Mouse (Mus musculus) large intestine, adult 2 months (tissue): ENCODE measurements around the gene Cd3e. TPM values are rescaled to one million over a fixed set of nuclear protein-coding genes. Genes with fewer than 3 reads are reported as not detected.
"Not testable (repeated sequence)": the region's sequence is repeated elsewhere in the genome, so short reads cannot be mapped to it uniquely, and the experiment has no call there.

ENCODE experiments used
- DNase-seq: peaks from one replicate; pipeline ENCODE4 v3.0.0-alpha.2; 2012; ENCODE audit warnings: low read depth, low spot score
- WGBS: fragments of 180-500 bp; shearing (Covaris S2); methylation state at CpG from one replicate; pipeline ENCODE4 v1.1.7; 2018; 5-methylcytosine and 5-hydroxymethylcytosine counted together
- polyA plus RNA-seq: library from polyadenylated mRNA; depleted of rRNA; stranded (reverse); fragments of >200 nt; gene quantifications from 2 replicates; pipeline ENCODE4 v1.2.3, GENCODE M21; 2012; rRNA removed

The Cd3e gene
- polyA plus RNA-seq, 1 experiment: 11.1 TPM

DNA sequence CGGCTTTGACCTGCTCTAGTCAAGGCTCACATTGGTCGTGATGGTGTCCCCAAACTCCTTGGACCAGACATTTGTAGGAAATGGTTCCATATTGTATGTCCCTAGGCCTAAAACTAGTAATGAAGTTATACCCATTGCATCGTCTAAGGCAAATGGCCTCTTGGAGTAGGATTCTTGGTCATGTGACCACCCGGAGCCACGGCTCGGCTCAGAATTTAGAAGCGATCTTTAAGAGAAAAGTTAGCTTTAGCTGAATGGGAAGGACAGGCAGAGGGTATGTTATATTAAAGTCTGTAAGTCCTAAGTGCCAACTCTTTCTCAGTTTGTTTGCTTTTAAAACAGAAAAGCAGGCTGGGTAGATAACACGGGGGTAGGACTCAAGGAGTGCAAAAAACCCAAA, 27.3 kb downstream of the Cd3e start:
- no peak for DNase-seq
- WGBS: 82% methylated on average over 8 of the region's 8 CpGs

DNA sequence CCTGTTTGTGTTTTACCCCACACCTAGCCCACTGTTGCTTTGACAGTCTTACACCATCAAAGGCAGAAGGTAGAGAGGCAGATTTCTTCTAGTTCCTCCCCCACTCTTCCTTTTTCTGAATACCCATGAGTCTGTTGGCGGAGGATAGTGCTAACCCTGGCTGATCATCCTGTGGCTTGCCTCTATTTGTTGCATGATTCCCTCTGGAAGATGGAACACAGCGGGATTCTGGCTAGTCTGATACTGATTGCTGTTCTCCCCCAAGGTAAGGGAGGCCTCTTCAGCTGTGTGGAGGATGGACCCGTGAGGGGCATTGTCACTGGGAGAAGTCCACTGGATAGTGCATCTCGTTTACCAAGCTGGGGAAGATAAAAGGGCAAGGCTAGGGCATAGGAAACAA, 27.8 kb downstream of the Cd3e start, which contains the start of gene Cd3d:
Cd3d (plus strand) TSS at position 111 of the 400 bp plus-strand sequence.
- DNase-seq: no peak
- 76% methylated on average over 4 of the region's 4 CpGs for WGBS

DNA sequence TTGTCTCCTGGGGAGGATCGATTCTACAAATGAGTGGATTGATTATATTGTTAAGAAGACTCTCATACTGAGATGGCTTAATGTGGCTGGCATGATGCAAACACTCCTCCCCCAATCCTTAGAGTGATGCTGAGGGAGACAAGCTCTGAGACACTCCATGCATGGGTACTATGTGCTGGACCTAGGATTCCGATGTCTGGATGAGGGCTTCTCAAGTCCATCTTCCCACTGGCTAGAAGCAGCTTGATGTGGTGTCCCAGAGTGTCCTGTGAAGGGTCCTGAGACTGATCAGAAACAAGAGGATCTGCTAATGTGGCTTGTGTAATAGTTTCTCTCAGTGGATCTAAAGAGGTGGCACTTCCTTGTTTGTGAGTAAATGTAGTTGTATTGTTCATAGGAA, 28.3 kb downstream of the Cd3e start:
- DNase-seq: no peak
- WGBS: 92% methylated on average over 2 of the region's 2 CpGs

DNA sequence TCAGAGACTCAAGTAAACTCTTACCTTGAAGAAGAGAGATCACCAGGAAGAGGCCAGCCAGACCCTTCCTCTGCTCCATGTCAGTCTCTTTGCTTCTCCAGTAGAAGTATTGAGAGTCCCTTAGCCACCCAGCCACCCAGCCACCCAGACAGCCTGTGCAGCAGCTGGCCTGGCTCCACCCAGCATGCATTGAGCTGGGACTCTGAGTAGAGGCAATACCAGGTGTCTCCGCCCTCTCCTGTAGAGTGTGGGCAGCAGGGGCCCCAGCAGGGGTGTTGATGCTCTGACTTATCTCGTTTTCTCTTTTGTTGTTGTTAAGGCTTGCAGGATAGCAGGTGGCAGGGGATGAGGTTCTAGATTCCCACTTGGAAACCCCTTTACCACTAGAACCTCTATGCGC, 29.2 kb downstream of the Cd3e start, which contains the start of gene Cd3g:
Cd3g (minus strand) TSS at position 190 of the 400 bp plus-strand sequence.
- WGBS: 49% methylated on average over 3 of the region's 3 CpGs
- DNase-seq: no peak

DNA sequence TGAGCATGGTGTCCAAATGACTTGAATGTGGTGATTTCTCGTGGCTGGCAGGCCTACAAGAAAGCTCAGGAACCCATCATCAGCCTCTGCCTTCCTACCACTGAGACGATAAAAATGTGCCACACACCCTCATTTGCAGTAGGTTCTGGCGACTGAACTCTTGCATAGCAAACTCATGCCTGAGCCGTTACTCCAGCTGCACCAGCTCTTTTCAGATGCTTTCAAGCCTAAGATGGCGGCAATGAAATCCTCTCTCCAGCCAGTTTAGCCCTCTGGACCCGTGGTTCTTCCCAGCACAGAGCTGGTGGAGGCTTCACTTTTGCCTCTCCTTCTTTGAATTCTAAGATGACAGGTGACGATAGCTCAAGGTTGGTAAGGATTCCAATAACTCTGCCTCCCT, 29.6 kb downstream of the Cd3e start:
- no peak for DNase-seq
- WGBS: 69% methylated on average over 7 of the region's 7 CpGs

DNA sequence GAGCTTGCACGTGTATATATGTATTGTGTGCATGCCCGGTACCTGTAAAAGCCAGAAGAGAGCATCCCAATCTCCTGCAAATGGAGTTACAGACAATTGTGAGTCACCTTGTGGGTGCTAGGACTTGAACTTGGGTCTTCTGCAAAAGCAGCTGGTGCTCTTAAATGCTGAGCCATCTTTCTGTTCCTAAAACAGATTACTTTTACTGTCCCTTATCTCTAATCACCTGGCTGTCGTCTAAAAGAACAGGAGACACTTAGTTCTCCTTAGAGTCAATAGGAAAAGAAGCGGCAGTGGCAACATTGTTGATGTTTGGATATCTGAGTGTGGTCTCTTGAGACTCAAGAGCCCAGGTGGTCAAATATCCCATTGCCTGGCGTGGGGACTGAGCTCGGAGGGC, 31.6 kb downstream of the Cd3e start:
- DNase-seq: no peak
- 60% methylated on average over 6 of the region's 6 CpGs for WGBS

DNA sequence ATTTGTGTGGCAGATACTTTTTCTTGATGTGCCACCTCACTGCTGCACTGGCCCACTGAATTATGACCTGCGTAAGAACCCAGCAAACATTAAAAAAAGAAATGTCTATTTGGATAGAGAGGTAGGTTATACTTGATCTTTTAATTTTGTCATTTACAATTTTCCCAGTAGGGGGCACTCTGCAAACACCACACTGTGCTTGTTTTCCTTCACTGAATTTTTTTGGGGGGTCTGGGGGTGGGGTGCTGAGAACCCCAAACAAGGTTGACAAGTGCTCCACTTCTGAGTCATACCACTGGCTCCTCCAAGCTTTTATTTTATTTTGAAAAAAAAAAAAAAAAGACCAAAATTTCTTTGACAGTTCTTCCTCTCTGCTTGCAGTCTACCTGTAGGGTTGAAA, 40.0 kb downstream of the Cd3e start:
- no peak for DNase-seq
- 34% methylated on average over 1 of the region's 1 CpGs for WGBS

DNA sequence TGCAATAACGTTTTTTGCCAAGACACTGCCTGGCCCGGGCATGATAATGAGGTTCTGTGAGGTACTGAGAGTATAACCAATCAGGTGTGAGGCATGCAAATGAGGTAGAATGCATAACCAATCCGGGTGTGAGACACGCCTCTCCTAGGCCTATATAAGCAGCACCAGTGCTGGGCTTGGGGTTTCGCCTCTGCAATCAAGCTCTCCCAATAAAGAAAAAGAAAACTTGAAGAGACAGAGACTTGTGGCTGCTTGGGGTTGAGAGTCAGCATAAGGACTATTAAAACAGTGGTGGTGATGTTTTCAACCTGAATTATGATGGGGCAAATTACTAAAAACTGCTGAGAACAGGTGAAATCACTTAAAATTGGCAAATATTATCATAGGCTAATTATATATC, 41.7 kb downstream of the Cd3e start:
- not testable (repeated sequence) for DNase-seq
- WGBS: 71% methylated on average over 5 of the region's 5 CpGs

DNA sequence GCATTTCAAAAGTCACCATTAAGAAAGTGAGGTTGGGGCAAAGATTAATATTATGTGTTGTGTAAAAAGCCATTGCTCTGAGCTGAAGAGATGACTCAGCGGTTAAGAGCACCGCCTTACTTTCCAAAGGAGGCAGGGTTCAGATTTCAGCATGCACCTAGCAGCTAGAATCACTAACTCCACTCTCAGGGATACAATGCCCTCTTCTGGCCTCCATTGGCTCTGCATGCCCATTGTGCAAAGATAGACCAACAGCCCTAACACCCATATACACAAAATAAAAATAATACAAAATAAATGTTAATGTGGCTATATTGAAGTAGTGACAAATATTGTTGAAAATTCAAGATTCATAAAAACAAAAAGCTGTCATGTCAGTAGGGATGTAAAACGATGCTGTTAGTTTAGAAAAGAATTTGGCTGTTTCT, 42.6 kb downstream of the Cd3e start:
- DNase-seq: peak; percentile 54
- 16% methylated on average over 3 of the region's 3 CpGs for WGBS

DNA sequence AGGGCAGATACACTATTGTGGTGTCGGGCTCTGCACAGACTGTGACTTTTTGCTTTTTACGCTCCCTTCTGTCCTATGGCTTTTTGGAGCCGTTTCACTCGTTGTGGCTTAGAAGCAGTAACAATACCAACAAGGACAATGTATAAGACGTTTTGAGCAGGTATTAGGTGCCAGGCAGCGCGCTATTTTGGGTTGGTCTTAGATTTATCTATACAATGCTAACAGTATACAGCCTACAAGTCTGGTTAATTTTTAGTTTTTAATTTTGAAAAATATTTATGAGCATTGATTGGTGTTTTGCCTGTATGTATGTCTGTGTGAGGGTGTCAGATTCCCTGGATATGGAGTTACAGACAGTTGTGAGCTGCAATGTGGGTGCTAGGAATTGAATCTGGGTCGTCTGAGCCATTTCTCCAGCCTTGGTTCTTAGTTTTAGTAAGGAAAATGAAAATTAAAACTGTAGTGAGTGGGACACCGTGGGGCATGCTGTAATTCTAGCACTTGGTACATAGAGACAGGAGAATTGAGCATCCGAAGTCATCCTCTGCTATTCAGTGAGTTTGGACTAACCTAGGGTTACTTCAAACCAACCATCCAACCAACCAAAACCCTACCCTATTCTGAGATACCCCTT, 43.5 kb downstream of the Cd3e start:
- WGBS: 12% methylated on average over 10 of the region's 10 CpGs
- DNase-seq: no peak

DNA sequence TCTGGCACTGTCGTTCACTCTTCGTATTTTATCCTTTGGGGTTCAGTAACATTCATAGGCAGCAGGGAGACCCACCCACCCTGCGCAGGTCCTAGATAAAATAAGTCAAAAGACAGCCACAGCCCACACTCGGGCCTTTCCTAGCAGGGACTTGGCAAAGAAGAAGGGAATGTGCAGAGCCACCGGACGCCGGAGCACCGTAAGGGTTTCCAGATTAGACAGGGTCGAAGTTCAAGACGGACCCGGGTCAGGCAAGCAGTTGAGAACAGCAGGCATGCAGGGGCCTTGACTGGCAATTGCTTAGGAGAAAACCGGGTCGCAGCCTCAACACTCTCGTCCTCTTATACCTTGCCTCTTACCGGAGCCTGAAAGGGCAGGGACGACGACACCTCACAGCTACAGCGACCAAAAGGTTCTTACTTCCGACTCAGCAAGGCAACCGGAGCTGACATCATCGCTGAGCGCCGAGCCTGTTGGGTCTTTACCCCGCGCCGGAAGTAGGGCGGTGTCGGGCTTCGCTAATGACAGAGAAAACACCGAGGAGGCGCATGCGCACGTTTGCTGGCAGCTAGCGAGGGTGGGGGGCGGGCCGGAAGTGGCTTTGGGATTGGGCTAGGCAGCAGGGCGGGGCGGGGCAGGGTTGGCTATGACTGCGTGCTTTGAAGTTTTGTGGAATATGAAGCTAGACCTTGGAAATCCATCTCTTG, 44.1 kb downstream of the Cd3e start, which contains the start of gene Ube4a:
Ube4a (minus strand) TSS at position 475 of the 707 bp plus-strand sequence.
- peak; percentile 96 for DNase-seq
- under 1% methylated on average over 39 of the region's 39 CpGs for WGBS

DNA sequence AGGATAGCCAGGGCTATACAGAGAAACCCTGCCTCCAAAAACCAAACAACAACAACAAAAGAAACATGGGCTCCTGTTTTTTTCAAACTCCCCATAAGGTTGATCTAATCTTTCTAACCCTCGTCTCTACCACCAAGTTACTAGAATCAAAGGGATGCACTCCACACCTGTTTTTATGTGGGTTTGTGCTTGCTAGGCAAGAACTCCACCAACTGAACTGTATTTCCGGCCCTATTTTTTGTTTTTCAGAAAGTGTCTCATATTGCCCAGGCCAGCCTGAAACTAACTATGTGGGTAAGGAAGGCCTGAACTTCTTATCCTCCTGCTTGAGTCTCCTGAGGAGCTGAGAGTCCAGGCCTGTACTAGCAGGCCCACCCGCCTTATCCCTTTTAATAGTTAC, 55.0 kb downstream of the Cd3e start:
- WGBS: 92% methylated on average over 3 of the region's 3 CpGs
- no peak for DNase-seq

Other genes starting within 250 kb of the Cd3e start
- gene Arcn1, start 241.8 kb downstream of the Cd3e start, polyA plus RNA-seq: 57.8 and 73.6 TPM in 2 replicates
- 34.8 and 43.1 TPM in 2 replicates for gene Ift46, start 241.7 kb downstream of the Cd3e start, polyA plus RNA-seq
- gene Tmem25, start 210.3 kb downstream of the Cd3e start, polyA plus RNA-seq: 8.2 TPM in 2 replicates
- 6.9 and 11.8 TPM in 2 replicates for gene Ttc36, start 206.6 kb downstream of the Cd3e start, polyA plus RNA-seq
- 4.9 and 13.6 TPM in 2 replicates for gene Kmt2a, start 128.3 kb downstream of the Cd3e start, polyA plus RNA-seq
- gene Atp5l, start 88.9 kb downstream of the Cd3e start, polyA plus RNA-seq: 453 and 486 TPM in 2 replicates
- 10.3 and 15.9 TPM in 2 replicates for gene Ube4a, start 44.0 kb downstream of the Cd3e start, polyA plus RNA-seq
- 9.3 and 9.5 TPM in 2 replicates for gene Cd3g, start 29.2 kb downstream of the Cd3e start, polyA plus RNA-seq
- 4.8 and 5.3 TPM in 2 replicates for gene Cd3d, start 27.8 kb downstream of the Cd3e start, polyA plus RNA-seq
- gene Mpzl2, start 30.2 kb upstream of the Cd3e start, polyA plus RNA-seq: 13.6 and 19.9 TPM in 2 replicates
- 4.5 and 7.6 TPM in 2 replicates for gene Mpzl3, start 45.6 kb upstream of the Cd3e start, polyA plus RNA-seq
- gene Jaml, start 69.6 kb upstream of the Cd3e start, polyA plus RNA-seq: 4.4 and 10.2 TPM in 2 replicates
- gene Scn2b, start 108.2 kb upstream of the Cd3e start, polyA plus RNA-seq: 2.3 and 2.8 TPM in 2 replicates
- 0.05 and 0.10 TPM in 2 replicates for gene Scn4b, start 128.8 kb upstream of the Cd3e start, polyA plus RNA-seq
- gene BC049352, start 172.4 kb upstream of the Cd3e start, polyA plus RNA-seq: 0.15 TPM in 1 of 2 replicates, not detected in the other
- 147 and 155 TPM in 2 replicates for gene Tmprss4, start 194.5 kb upstream of the Cd3e start, polyA plus RNA-seq